Mouse (Mus musculus) lung, embryonic 16.5 days (tissue): ENCODE data around the gene Fam186b. TPM values are rescaled to one million over a fixed set of nuclear protein-coding genes. Genes with fewer than 3 reads are reported as not detected.

Experiments
- polyA plus RNA-seq: library from polyadenylated mRNA; unstranded; fragments of >200 nt; fragmentation: Nextera tagmentation; extraction: Ambion mirVana; gene quantifications from 2 replicates; pipeline ENCODE4 v1.2.1, GENCODE M21; 2015

The Fam186b gene
- polyA plus RNA-seq, 1 experiment from 2014 or later: 0.23 TPM

Other genes with a start within 250 kb of the Fam186b start
- 3.9 and 4.5 TPM in 2 replicates for gene Prph, start 240.7 kb downstream of the Fam186b start, polyA plus RNA-seq
- 39.5 and 41.1 TPM in 2 replicates for gene Troap, start 221.3 kb downstream of the Fam186b start, polyA plus RNA-seq
- not detected in 2 replicates for gene C1ql4, start 208.1 kb downstream of the Fam186b start, polyA plus RNA-seq
- 1.6 and 2.4 TPM in 2 replicates for gene Dnajc22, start 202.7 kb downstream of the Fam186b start, polyA plus RNA-seq
- 27.1 and 30.1 TPM in 2 replicates for gene Spats2, start 170.0 kb downstream of the Fam186b start, polyA plus RNA-seq
- gene Kcnh3, start 71.0 kb downstream of the Fam186b start, polyA plus RNA-seq: 0.69 and 0.82 TPM in 2 replicates
- 131 and 135 TPM in 2 replicates for gene Mcrs1, start 43.9 kb downstream of the Fam186b start, polyA plus RNA-seq
- gene Prpf40b, start 801 bp downstream of the Fam186b start, polyA plus RNA-seq: 54.0 and 55.1 TPM in 2 replicates
- gene Fmnl3, start 74.6 kb upstream of the Fam186b start, polyA plus RNA-seq: 29.1 and 29.3 TPM in 2 replicates
- 459 and 464 TPM in 2 replicates for gene Tmbim6, start 97.0 kb upstream of the Fam186b start, polyA plus RNA-seq
- gene Nckap5l, start 161.9 kb upstream of the Fam186b start, polyA plus RNA-seq: 7.5 and 9.5 TPM in 2 replicates
- gene Bcdin3d, start 178.8 kb upstream of the Fam186b start, polyA plus RNA-seq: 13.4 and 13.7 TPM in 2 replicates
- gene Faim2, start 232.3 kb upstream of the Fam186b start, polyA plus RNA-seq: 0.93 and 0.94 TPM in 2 replicates